Mouse (Mus musculus) frontal cortex, postnatal 14 days (tissue): ENCODE data around the gene Gm14440.
"Not testable (repeated sequence)": the region's sequence is repeated elsewhere in the genome, so short reads cannot be mapped to it uniquely, and the experiment has no call there.

Experiments
- DNase-seq, 2 experiments: peaks; one replicate each; pipeline ENCODE4 v3.0.0; 2022; ENCODE audit warnings: low spot score in 2 of 2

Gene Gm14440

GRCm38 (mm10) chr2:175274825-175275224, at the start of gene Gm14440:
Gene Gm14440, plus strand, starts transcription at chr2:175275125.
- not testable (repeated sequence) for DNase-seq
